Mouse (Mus musculus): ENCODE measurements around the gene Gdpd3. TPM values are rescaled to one million over a fixed set of nuclear protein-coding genes. Genes with fewer than 3 reads are reported as not detected.

The Gdpd3 gene
- polyA plus RNA-seq, 1 experiment, result 7.7 TPM

- H3K27ac ChIP-seq (ENCODE audit: insufficient read depth, low read length), result peak overlapping the region; percentile 49
- 38% methylated on average over 11 of the region's 11 CpGs for WGBS
- H3K4me1 ChIP-seq (ENCODE audit: control insufficient read depth, insufficient read depth, insufficient read length), result peaks cover 10% of the 10 kb centered on the region; the same call in 1 of the 2 replicates
- DNase-seq (ENCODE audit: low read depth in 1 of 2, low spot score in 2 of 2), result no peak
- TF ChIP-seq POLR2A (IDR thresholded peaks at IDR 0.05; ENCODE audit: low read depth, low read length) (no peak), CTCF (IDR thresholded peaks at IDR 0.05; ENCODE audit: extremely low read depth, insufficient read depth, insufficient read length, insufficient replicate concordance) (no peak)
- H3K27me3 ChIP-seq (ENCODE audit: control insufficient read depth, insufficient read depth, low read length), result no peaks in the 10 kb centered on the region
- H3K4me3 ChIP-seq (ENCODE audit: extremely low read depth, insufficient read depth, insufficient read length), result peak overlapping the region; percentile 15
- H3K36me3 ChIP-seq (ENCODE audit: control insufficient read depth, insufficient read depth, low read length), result peaks cover 36% of the 10 kb centered on the region
Observed at GRCm38 (mm10) chr7:126792721-126793443, 26.7 kb downstream of the Gdpd3 start.

GRCm38 (mm10) chr7:126793456-126794270 lies 27.5 kb downstream of the Gdpd3 start:
- peaks cover 11% of the 10 kb centered on the region; the same call in 1 of the 2 replicates for H3K4me1 ChIP-seq (ENCODE audit: control insufficient read depth, insufficient read depth, insufficient read length)
- no peak for DNase-seq (ENCODE audit: low read depth in 1 of 2, low spot score in 2 of 2)
- no peaks in the 10 kb centered on the region for H3K27me3 ChIP-seq (ENCODE audit: control insufficient read depth, insufficient read depth, low read length)
- no peak overlapping the region for H3K4me3 ChIP-seq (ENCODE audit: extremely low read depth, insufficient read depth, insufficient read length)
- H3K36me3 ChIP-seq (ENCODE audit: control insufficient read depth, insufficient read depth, low read length), result peaks cover 29% of the 10 kb centered on the region
- H3K27ac ChIP-seq (ENCODE audit: insufficient read depth, low read length), result peak overlapping the region; percentile 67
- TF ChIP-seq CTCF (IDR thresholded peaks at IDR 0.05; ENCODE audit: extremely low read depth, insufficient read depth, insufficient read length, insufficient replicate concordance), result no peak
- no peak for TF ChIP-seq POLR2A (IDR thresholded peaks at IDR 0.05; ENCODE audit: low read depth, low read length)
- 82% methylated on average over 4 of the region's 4 CpGs for WGBS

- no peak for DNase-seq (ENCODE audit: low read depth in 1 of 2, low spot score in 2 of 2)
- H3K27ac ChIP-seq (ENCODE audit: insufficient read depth, low read length), result peak overlapping the region; percentile 67
- H3K4me1 ChIP-seq (ENCODE audit: control insufficient read depth, insufficient read depth, insufficient read length), result peaks cover 11% of the 10 kb centered on the region; the same call in 1 of the 2 replicates
- no peaks in the 10 kb centered on the region for H3K27me3 ChIP-seq (ENCODE audit: control insufficient read depth, insufficient read depth, low read length)
- TF ChIP-seq CTCF (IDR thresholded peaks at IDR 0.05; ENCODE audit: extremely low read depth, insufficient read depth, insufficient read length, insufficient replicate concordance) (no peak), POLR2A (IDR thresholded peaks at IDR 0.05; ENCODE audit: low read depth, low read length) (no peak)
- no peak overlapping the region for H3K4me3 ChIP-seq (ENCODE audit: extremely low read depth, insufficient read depth, insufficient read length)
- H3K36me3 ChIP-seq (ENCODE audit: control insufficient read depth, insufficient read depth, low read length), result peaks cover 23% of the 10 kb centered on the region
- 23% methylated on average over 4 of the region's 4 CpGs for WGBS
Observed at GRCm38 (mm10) chr7:126794271-126794605, 28.1 kb downstream of the Gdpd3 start.

GRCm38 (mm10) chr7:126795387-126796317 lies 29.5 kb downstream of the Gdpd3 start:
- no peak overlapping the region for H3K4me3 ChIP-seq (ENCODE audit: extremely low read depth, insufficient read depth, insufficient read length)
- H3K27ac ChIP-seq (ENCODE audit: insufficient read depth, low read length), result no peak overlapping the region
- no peaks in the 10 kb centered on the region for H3K27me3 ChIP-seq (ENCODE audit: control insufficient read depth, insufficient read depth, low read length)
- H3K36me3 ChIP-seq (ENCODE audit: control insufficient read depth, insufficient read depth, low read length), result peaks cover 16% of the 10 kb centered on the region
- WGBS, result 93% methylated on average over 16 of the region's 16 CpGs
- peaks cover 11% of the 10 kb centered on the region; the same call in 1 of the 2 replicates for H3K4me1 ChIP-seq (ENCODE audit: control insufficient read depth, insufficient read depth, insufficient read length)
- DNase-seq (ENCODE audit: low read depth in 1 of 2, low spot score in 2 of 2), result no peak
- no peak for TF ChIP-seq POLR2A (IDR thresholded peaks at IDR 0.05; ENCODE audit: low read depth, low read length)
- TF ChIP-seq CTCF (IDR thresholded peaks at IDR 0.05; ENCODE audit: extremely low read depth, insufficient read depth, insufficient read length, insufficient replicate concordance), result no peak

GRCm38 (mm10) chr7:126796350-126796932 lies 30.3 kb downstream of the Gdpd3 start:
- Histone ChIP-seq H3K36me3 (ENCODE audit: control insufficient read depth, insufficient read depth, low read length) (peaks cover 16% of the 10 kb centered on the region), H3K4me1 (ENCODE audit: control insufficient read depth, insufficient read depth, insufficient read length) (peaks cover 9% of the 10 kb centered on the region; the same call in 1 of the 2 replicates), H3K4me3 (ENCODE audit: extremely low read depth, insufficient read depth, insufficient read length) (no peak overlapping the region), H3K27ac (ENCODE audit: insufficient read depth, low read length) (no peak overlapping the region), H3K27me3 (ENCODE audit: control insufficient read depth, insufficient read depth, low read length) (no peaks in the 10 kb centered on the region)
- whole genome bisulfite sequencing, result 84% methylated on average over 8 of the region's 8 CpGs
- DNase-seq (ENCODE audit: low read depth in 1 of 2, low spot score in 2 of 2), result no peak
- TF ChIP-seq CTCF (IDR thresholded peaks at IDR 0.05; ENCODE audit: extremely low read depth, insufficient read depth, insufficient read length, insufficient replicate concordance), result peak; percentile 1; the same call in 1 of the 2 replicates
- TF ChIP-seq POLR2A (IDR thresholded peaks at IDR 0.05; ENCODE audit: low read depth, low read length), result no peak
